Mouse (Mus musculus) liver, embryonic 15.5 days (tissue): ENCODE results near the gene Gng2. TPM values are rescaled to one million over a fixed set of nuclear protein-coding genes. Genes with fewer than 3 reads are reported as not detected.

Experiments used
- ATAC-seq: fragments of 200-750 bp; cut with Nextera tagmentation; 2 replicates; pipeline ENCODE4 v1.8.0; 2017; ENCODE audit warnings: moderate number of reproducible peaks, mild to moderate bottlenecking, moderate library complexity; ENCODE audit not compliant: insufficient read depth
- H3K27ac ChIP-seq: fragments of 300-500 bp; sonication (generic); replicated peaks from 2 replicates; pipeline ENCODE4 v1.5.1; 2015; ENCODE audit warnings: mild to moderate bottlenecking, inconsistent platforms
- H3K27me3 ChIP-seq: fragments of 300-500 bp; sonication (generic); 2 replicates; pipeline ENCODE4 v1.6.1; 2015; ENCODE audit warnings: mild to moderate bottlenecking, inconsistent platforms
- H3K36me3 ChIP-seq: fragments of 300-500 bp; sonication (generic); replicated peaks from 2 replicates; pipeline ENCODE4 v1.6.1; 2015; ENCODE audit warnings: moderate library complexity, mild to moderate bottlenecking, inconsistent platforms
- H3K4me1 ChIP-seq: fragments of 300-500 bp; sonication (generic); replicated peaks from 2 replicates; pipeline ENCODE4 v1.6.1; 2015; ENCODE audit warnings: inconsistent platforms
- H3K4me2 ChIP-seq: fragments of 300-500 bp; sonication (generic); 2 replicates; pipeline ENCODE4 v1.6.1; 2015; ENCODE audit warnings: moderate library complexity, mild to moderate bottlenecking, inconsistent platforms
- H3K4me3 ChIP-seq: fragments of 300-500 bp; sonication (generic); replicated peaks from 2 replicates; pipeline ENCODE4 v1.5.1; 2015; ENCODE audit warnings: mild to moderate bottlenecking, inconsistent platforms
- H3K9ac ChIP-seq: fragments of 300-500 bp; sonication (generic); 2 replicates; pipeline ENCODE4 v1.6.1; 2015; ENCODE audit warnings: moderate library complexity, mild to moderate bottlenecking, inconsistent platforms
- H3K9me3 ChIP-seq: fragments of 300-500 bp; sonication (generic); replicated peaks from 2 replicates; pipeline ENCODE4 v1.6.1; 2016; ENCODE audit warnings: inconsistent platforms
- WGBS: fragments of 180-500 bp; shearing (Covaris S2); methylation state at CpG from one replicate; pipeline ENCODE4 v1.1.7; 2015; ENCODE audit warnings: mixed read lengths; ENCODE audit not compliant: insufficient replicate concordance; 5-methylcytosine and 5-hydroxymethylcytosine counted together
- polyA plus RNA-seq: library from polyadenylated mRNA; unstranded; fragments of >200 nt; fragmentation: Nextera tagmentation; extraction: Ambion mirVana; gene quantifications from 2 replicates; pipeline ENCODE4 v1.2.1, GENCODE M21; 2015

Gene Gng2
- polyA plus RNA-seq, 1 experiment from 2014 or later: 9.8 TPM

DNA sequence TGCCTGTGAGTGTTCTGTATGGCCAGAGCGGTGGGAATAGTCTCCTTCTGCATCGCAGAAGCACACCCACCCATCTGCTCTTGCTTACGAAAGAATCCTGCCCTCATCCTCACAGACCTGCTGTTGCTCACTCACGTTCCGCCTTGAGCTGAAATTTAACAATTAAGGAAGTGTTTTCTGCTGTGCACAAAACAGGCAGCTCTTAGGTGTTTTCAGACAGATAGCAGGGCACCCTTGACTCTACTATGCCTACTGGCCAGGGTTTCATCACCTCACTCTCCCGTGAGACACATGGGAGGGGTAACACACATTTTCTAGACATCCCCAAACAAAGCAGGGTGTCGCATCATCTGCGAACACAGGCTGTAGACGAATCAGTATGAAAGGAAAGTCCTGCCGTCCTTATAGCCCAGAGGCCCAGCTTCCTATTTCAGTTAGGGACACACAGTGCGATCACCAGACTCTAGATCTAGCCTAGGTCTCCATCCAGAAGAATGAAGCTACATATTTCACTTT is 2.4 kb downstream of the Gng2 start:
- H3K4me2 ChIP-seq: peak overlapping the region; percentile 39
- H3K27me3 ChIP-seq: peaks cover 32% of the 10 kb centered on the region
- no peak overlapping the region for H3K27ac ChIP-seq
- no peak for ATAC-seq
- peaks cover 22% of the 10 kb centered on the region for H3K4me1 ChIP-seq
- H3K9me3 ChIP-seq: no peaks in the 10 kb centered on the region
- no peaks in the 10 kb centered on the region for H3K36me3 ChIP-seq
- 21% methylated on average over 11 of the region's 11 CpGs for WGBS
- H3K4me3 ChIP-seq: peak overlapping the region; percentile 20; the same call in 1 of the 2 replicates
- H3K9ac ChIP-seq: no peak overlapping the region

DNA sequence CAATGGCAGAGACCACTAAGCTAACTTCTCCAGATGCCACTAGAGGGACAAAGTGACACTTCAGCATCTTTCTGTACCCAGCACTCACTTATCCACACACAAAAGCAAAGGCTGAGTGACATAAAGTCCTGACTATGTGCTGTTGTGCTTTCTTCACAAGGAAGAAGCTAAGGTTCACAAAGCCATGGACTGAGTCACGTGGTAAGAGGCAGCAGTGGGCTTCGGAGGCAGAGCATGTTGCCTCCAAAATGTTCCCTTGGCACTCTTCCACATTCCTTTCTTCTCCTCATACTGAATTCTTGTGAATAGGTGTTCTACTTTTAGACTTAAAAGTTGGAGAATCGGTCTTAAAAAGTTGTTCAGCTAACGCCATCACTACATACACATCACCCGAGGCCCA is 3.0 kb downstream of the Gng2 start:
- H3K4me1 ChIP-seq: peaks cover 22% of the 10 kb centered on the region
- no peak overlapping the region for H3K27ac ChIP-seq
- ATAC-seq: no peak
- no peaks in the 10 kb centered on the region for H3K9me3 ChIP-seq
- 52% methylated on average over 5 of the region's 5 CpGs for WGBS
- H3K4me2 ChIP-seq: no peak overlapping the region
- H3K27me3 ChIP-seq: peaks cover 32% of the 10 kb centered on the region
- no peak overlapping the region for H3K9ac ChIP-seq
- no peaks in the 10 kb centered on the region for H3K36me3 ChIP-seq
- H3K4me3 ChIP-seq: no peak overlapping the region

DNA sequence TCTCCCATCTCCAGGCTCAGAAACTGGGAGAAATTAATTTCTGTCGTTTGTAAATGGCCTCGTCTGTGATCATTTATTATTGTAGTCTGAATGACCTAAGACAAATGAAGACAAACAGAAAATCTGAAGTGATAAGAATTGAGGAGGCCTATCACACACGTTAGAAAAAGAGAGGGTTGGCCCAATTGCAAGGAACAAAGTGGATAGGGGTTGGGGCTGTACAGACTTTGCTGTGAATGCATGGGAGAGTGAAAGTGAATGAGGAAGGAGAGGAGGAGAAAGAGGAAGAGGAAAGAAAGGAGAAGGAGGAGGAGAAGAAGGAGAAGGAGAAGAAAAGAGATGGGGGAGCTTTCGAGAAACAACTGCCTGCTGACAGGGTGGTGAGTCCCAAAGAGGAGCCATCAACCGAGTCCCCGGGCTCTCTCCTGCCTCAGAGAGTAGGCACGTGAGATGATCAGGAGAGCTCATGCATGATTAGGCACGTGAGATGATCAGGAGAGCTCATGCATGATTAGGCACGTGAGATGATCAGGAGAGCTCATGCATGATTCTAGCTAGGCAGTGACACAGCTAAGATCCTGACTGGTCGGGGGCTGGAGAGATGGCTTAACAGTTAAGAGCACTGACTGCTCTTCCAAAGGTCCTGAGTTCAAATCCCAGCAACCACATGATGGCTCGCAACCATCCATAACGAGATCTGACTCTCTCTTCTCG is 5.0 kb downstream of the Gng2 start:
- no peak for ATAC-seq
- Histone ChIP-seq H3K36me3 (no peaks in the 10 kb centered on the region), H3K27me3 (peaks cover 18% of the 10 kb centered on the region), H3K4me3 (no peak overlapping the region), H3K4me2 (no peak overlapping the region), H3K9me3 (no peaks in the 10 kb centered on the region), H3K4me1 (peaks cover 19% of the 10 kb centered on the region), H3K9ac (no peak overlapping the region), H3K27ac (no peak overlapping the region)
- 38% methylated on average over 13 of the region's 13 CpGs for WGBS

DNA sequence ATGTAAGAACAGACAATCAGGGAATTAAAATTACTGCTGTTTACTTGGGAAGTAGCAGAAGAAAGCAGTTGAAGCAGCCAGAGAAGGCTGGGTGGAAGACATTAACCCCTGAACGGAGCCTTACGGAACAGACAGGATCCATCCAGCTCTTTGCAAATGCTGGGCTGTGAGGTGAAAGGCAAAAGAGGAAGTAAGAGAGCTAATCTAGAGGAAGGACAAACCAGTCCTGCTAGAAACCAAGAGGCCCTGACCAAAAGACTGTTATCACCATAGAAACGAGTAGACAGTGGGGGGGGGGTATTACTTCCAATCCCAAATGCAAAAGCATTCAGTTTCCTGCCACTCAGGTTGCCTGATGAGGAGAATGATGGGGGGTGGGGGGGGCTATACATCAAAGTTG is 6.6 kb downstream of the Gng2 start:
- no peak overlapping the region; the same call in 1 of the 2 replicates for H3K4me2 ChIP-seq
- H3K36me3 ChIP-seq: no peaks in the 10 kb centered on the region
- no peaks in the 10 kb centered on the region for H3K9me3 ChIP-seq
- no peak overlapping the region for H3K4me3 ChIP-seq
- 9% methylated on average over 3 of the region's 3 CpGs for WGBS
- H3K9ac ChIP-seq: no peak overlapping the region
- H3K4me1 ChIP-seq: 0 out of 2 replicates have a peak, but pooled peaks cover 6% of the 10 kb centered on the region
- no peak for ATAC-seq
- H3K27ac ChIP-seq: 0 out of 2 replicates have a peak overlapping the region, but pooled peaks have one; percentile 7
- H3K27me3 ChIP-seq: peaks cover 6% of the 10 kb centered on the region; the same call in 1 of the 2 replicates

DNA sequence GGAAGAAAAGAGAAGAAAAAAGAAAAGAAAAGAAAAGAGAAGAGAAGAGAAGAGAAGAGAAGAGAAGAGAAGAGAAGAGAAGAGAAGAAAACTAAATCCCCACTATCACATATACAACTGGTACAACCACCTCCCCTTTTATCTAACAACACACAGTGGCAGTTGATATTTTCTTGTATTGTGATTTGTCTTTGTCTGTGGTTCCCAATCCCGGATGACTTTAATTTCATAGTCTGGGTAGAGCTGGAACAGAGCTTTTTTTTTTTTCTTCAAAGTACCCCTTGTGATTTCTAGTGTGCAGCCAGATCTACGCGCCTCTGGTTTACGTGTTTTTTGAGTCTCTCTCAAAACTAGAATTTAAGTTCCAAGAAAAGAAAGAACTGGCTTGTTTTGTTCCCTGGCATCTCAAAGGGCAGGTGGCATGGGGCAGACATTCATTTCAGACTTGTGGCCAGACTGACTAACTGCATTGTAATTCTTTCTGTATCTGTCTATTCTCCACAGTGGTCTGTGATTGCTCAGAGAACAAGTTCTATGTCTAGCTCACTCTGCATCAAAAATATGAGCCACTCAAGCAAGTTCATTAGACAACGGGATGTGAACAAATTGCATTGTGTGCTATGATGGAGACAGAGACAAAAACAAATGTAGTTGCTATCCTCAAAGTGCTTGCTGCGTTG is 7.2 kb downstream of the Gng2 start:
- Histone ChIP-seq H3K9me3 (no peaks in the 10 kb centered on the region), H3K36me3 (no peaks in the 10 kb centered on the region), H3K4me3 (no peak overlapping the region), H3K27ac (0 out of 2 replicates have a peak overlapping the region, but pooled peaks have one; percentile 7), H3K9ac (no peak overlapping the region), H3K4me1 (0 out of 2 replicates have a peak, but pooled peaks cover 6% of the 10 kb centered on the region), H3K27me3 (peaks cover 5% of the 10 kb centered on the region; the same call in 1 of the 2 replicates), H3K4me2 (no peak overlapping the region)
- 45% methylated on average over 6 of the region's 6 CpGs for WGBS
- no peak for ATAC-seq

DNA sequence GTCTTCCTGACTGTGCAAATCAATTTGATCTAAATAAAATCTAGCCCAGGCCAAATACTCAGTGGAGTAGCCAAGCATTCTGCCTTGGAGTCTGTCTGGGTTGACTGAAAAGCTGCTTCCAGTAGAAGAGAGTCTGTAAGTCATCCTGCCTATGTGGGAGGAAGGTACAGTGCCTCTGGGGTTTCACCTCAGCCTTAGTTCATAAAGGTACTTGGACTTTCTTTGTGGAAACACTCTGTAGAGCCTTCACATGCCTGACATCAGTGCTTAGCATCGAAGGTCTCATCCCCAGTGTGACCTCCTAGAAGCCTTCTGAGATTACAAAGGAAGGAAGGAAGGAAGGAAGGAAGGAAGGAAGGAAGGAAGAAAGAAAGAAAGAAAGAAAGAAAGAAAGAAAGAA is 7.9 kb downstream of the Gng2 start:
- WGBS: 35% methylated on average over 1 of the region's 1 CpGs
- H3K36me3 ChIP-seq: no peaks in the 10 kb centered on the region
- no peak overlapping the region for H3K9ac ChIP-seq
- H3K4me2 ChIP-seq: no peak overlapping the region
- H3K27ac ChIP-seq: no peak overlapping the region
- H3K9me3 ChIP-seq: no peaks in the 10 kb centered on the region
- no peak for ATAC-seq
- H3K4me1 ChIP-seq: 0 out of 2 replicates have a peak, but pooled peaks cover 6% of the 10 kb centered on the region
- no peaks in the 10 kb centered on the region for H3K27me3 ChIP-seq
- no peak overlapping the region for H3K4me3 ChIP-seq

DNA sequence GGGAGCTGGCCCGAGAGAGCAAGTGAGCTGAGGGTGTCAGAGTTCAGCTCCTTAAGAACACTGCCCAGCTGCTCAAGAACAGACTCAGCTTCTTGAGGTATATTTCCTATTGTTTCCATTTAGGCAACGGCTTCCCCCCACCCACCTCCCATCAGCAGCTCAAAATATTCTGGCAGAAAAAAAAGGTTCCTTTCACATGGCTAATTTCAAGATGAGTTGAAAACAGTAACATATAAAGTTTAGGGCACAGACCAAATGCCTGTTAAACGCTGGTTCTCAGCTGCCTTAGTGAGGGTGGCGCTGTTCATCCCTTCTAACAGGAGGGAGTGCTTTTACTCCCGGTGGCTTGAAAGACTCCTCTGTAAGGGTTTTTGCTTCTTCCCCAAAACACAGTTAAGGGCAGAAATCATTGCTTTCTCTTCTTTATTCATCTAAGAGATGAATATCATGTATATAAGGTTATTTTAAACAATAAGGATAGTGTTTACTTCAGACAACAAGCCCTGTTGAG is 8.4 kb downstream of the Gng2 start:
- H3K4me3 ChIP-seq: no peak overlapping the region
- WGBS: 17% methylated on average over 5 of the region's 5 CpGs
- H3K4me1 ChIP-seq: 0 out of 2 replicates have a peak, but pooled peaks cover 6% of the 10 kb centered on the region
- no peak overlapping the region for H3K9ac ChIP-seq
- no peaks in the 10 kb centered on the region for H3K27me3 ChIP-seq
- ATAC-seq: no peak
- no peak overlapping the region for H3K27ac ChIP-seq
- no peaks in the 10 kb centered on the region for H3K36me3 ChIP-seq
- H3K9me3 ChIP-seq: no peaks in the 10 kb centered on the region
- H3K4me2 ChIP-seq: peak overlapping the region; percentile 21

DNA sequence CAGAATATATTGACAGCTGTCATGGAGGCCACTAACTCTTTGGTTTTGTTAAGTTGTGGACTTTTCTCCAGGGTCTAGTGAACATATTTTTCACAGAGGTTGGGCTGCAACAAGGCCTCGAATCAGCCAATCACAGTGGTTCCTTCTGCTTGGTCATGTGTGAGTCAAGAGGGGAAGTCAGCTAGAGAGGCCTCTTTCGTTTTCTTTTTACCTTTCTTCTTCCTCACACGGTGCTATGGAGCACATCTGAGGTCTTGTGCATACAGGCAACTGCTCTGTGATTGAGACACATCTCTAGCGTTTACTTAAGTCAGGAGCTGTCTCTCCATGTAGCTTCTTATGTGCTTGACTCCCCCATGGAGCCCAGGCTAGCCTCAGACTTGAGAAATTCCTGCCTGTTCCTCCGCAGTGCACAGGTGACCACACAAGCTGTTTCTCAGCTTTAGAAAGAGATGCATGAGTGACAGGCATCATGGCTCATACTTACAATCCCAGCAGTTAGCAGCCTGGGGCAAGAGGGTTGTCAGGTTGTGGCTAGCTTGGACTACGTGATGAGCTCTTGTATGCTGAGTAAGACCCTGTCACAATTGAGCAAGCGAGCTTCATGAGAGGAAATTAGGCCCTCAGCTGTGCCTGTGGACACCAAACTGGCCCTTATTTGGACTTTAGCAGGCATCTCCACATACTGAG is 9.0 kb downstream of the Gng2 start:
- ATAC-seq: no peak
- no peak overlapping the region for H3K4me3 ChIP-seq
- H3K4me2 ChIP-seq: peak overlapping the region; percentile 21
- H3K9ac ChIP-seq: no peak overlapping the region
- H3K9me3 ChIP-seq: no peaks in the 10 kb centered on the region
- no peaks in the 10 kb centered on the region for H3K36me3 ChIP-seq
- 0 out of 2 replicates have a peak, but pooled peaks cover 6% of the 10 kb centered on the region for H3K4me1 ChIP-seq
- 30% methylated on average over 7 of the region's 7 CpGs for WGBS
- no peaks in the 10 kb centered on the region for H3K27me3 ChIP-seq
- H3K27ac ChIP-seq: no peak overlapping the region

DNA sequence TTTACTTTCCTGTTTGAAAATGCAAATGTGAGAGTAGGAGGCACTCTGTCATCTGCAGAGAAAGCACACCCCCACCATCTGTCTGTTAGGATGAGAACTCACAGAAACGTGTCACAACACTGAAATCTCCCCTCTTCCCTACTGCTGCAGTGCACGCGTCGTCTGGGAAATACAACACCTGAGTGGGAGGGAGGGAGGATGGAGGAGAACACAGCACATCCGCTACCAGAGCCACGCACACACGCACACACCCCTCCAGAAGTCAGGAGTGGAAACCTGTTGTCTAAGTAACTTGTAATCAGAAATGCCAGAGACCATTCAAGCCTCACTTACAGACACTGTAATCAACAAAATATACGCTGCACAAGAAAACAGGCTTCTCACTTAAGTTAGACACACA is 9.9 kb downstream of the Gng2 start:
- Histone ChIP-seq H3K27ac (no peak overlapping the region), H3K27me3 (no peaks in the 10 kb centered on the region), H3K4me2 (no peak overlapping the region), H3K4me1 (0 out of 2 replicates have a peak, but pooled peaks cover 6% of the 10 kb centered on the region), H3K9me3 (no peaks in the 10 kb centered on the region), H3K9ac (no peak overlapping the region), H3K4me3 (no peak overlapping the region), H3K36me3 (no peaks in the 10 kb centered on the region)
- ATAC-seq: no peak
- WGBS: 71% methylated on average over 8 of the region's 8 CpGs

DNA sequence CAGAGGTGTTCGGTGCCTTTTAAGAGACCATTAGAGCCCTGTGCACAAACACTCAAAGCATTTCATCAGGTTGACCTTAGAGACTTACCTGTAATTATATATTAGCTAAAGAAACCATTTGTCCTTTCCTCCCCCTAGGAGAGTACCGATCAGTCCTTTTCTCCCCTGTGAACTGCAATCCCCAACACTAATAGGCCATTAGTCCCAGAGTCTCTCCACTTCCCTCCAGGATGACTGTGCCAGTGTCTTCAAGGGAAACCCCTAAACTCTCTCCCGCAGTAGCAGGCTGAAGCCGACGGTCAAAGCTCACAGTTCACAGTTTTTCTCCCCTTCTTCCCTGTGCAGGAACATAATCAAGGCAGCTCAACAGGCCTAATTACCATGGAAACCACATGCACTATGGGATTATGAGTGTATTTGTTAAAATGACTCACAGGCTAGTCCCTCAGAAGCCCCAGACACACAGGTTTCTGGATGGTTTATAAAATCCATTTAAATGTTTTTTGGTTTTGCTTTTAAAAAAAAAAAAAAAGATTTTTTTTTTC is 13.4 kb downstream of the Gng2 start:
- no peak overlapping the region for H3K4me3 ChIP-seq
- H3K27me3 ChIP-seq: no peaks in the 10 kb centered on the region
- ATAC-seq: no peak
- H3K27ac ChIP-seq: no peak overlapping the region
- H3K9me3 ChIP-seq: no peaks in the 10 kb centered on the region
- no peaks in the 10 kb centered on the region for H3K4me1 ChIP-seq
- H3K9ac ChIP-seq: no peak overlapping the region
- 67% methylated on average over 5 of the region's 5 CpGs for WGBS
- no peak overlapping the region for H3K4me2 ChIP-seq
- H3K36me3 ChIP-seq: no peaks in the 10 kb centered on the region
